Mouse (Mus musculus): ENCODE data around the gene Shcbp1l. TPM values are rescaled to one million over a fixed set of nuclear protein-coding genes. Genes with fewer than 3 reads are reported as not detected.

The Shcbp1l gene
- total and polyA plus RNA-seq, 3 experiments = 0.06 TPM; not detected in 2

DNA sequence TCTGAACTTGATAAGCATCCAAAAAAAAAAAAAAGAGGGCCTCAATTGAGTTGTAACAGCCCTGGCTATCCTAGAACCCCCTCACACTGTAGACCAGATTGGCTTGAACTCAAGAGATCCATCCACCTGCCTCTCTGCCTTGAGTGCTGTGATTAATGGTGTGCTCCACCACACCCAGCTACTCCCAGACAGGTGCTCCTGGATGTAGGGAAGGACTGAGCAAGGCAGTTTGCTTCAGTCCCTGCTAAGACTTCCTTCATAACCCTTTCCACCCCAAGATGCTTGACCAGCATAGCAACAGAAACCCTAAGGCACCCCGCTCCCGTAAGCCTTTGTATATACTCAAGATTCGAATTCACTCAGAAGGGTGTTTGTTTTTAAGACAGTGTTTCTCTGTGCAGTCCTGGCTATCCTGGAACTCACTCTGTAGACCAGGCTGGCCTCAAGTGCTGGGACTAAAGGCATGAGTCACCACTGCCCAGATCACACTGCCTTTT lies 28.2 kb downstream of the Shcbp1l start:
- DNase-seq = no peak
- H3K27ac ChIP-seq = no peak overlapping the region
- TF ChIP-seq CTCF (IDR thresholded peaks at IDR 0.05) = no peak
- TF ChIP-seq EP300 (IDR thresholded peaks at IDR 0.05; ENCODE audit: insufficient read depth, low read depth, low read length) = no peak
- no peak for TF ChIP-seq POLR2A (IDR thresholded peaks at IDR 0.05; ENCODE audit: insufficient read depth, low read depth, low read length)
- peaks cover 3% of the 10 kb centered on the region; the same call in 1 of the 2 replicates for H3K36me3 ChIP-seq (ENCODE audit: control insufficient read depth, insufficient read depth, low read length)
- H3K79me2 ChIP-seq (replicated peaks; ENCODE audit: control insufficient read depth, insufficient read depth, low read length) = no peaks in the 10 kb centered on the region
- no peak overlapping the region for H3K9ac ChIP-seq (ENCODE audit: low read depth, low read length)
- 90% methylated on average over 3 of the region's 3 CpGs for WGBS
- intact Hi-C loops (cut with DNase I) = no loop called here
- H3K27me3 ChIP-seq (ENCODE audit: control insufficient read depth, insufficient read depth, low read length) = no peaks in the 10 kb centered on the region
- H3K4me1 ChIP-seq (ENCODE audit: control insufficient read depth, insufficient read depth, low read length) = no peaks in the 10 kb centered on the region
- H3K4me3 ChIP-seq = no peak overlapping the region

DNA sequence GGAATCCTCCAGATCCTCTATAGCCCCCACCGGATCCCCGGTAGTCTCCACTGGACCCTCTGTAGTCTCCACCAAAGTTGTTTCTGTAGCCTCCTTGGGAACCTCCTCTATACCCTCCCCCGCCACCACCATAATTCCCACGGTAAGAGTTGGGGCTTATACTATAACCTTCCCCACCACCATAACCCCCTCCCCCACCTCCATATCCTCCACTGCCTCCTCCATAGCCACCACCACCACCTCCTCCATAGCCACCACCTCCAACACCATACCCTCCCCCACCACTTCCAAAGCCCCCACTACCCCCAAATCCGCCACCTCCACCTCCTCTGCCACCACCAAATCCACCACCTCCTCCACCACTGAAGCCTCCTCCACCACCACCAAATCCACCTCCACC lies 31.2 kb downstream of the Shcbp1l start:
- no peaks in the 10 kb centered on the region for H3K79me2 ChIP-seq (replicated peaks; ENCODE audit: control insufficient read depth, insufficient read depth, low read length)
- H3K27me3 ChIP-seq (ENCODE audit: control insufficient read depth, insufficient read depth, low read length) = no peaks in the 10 kb centered on the region
- DNase-seq = no peak
- intact Hi-C loops (cut with DNase I) = no loop called here
- no peaks in the 10 kb centered on the region for H3K4me1 ChIP-seq (ENCODE audit: control insufficient read depth, insufficient read depth, low read length)
- no peak overlapping the region for H3K4me3 ChIP-seq
- TF ChIP-seq EP300 (IDR thresholded peaks at IDR 0.05; ENCODE audit: insufficient read depth, low read depth, low read length) (no peak), POLR2A (IDR thresholded peaks at IDR 0.05; ENCODE audit: insufficient read depth, low read depth, low read length) (no peak), CTCF (IDR thresholded peaks at IDR 0.05) (no peak)
- no peak overlapping the region for H3K27ac ChIP-seq
- WGBS = 86% methylated on average over 5 of the region's 5 CpGs
- H3K9ac ChIP-seq (ENCODE audit: low read depth, low read length) = no peak overlapping the region
- H3K36me3 ChIP-seq (ENCODE audit: control insufficient read depth, insufficient read depth, low read length) = peaks cover 10% of the 10 kb centered on the region

DNA sequence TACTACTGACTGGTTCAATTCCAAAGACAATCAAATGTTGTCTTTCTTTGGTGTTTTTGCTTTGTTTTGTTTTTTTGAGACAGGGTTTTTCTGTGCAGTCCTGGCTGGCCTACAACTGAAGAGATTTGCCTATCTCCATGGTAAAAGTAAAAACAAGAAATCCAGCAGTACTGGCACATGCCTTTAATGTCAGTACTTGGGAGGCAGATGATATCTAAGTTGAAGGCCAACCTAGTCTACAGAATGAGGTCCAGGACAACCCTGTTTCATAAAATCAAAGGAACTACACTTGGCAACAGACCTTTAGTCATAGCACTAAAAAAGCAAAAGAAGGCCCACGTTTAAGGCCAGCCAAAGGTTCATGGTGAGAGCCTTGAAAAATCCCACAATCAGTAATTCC lies 36.8 kb downstream of the Shcbp1l start:
- H3K4me3 ChIP-seq = no peak overlapping the region
- WGBS = 47% methylated on average over 1 of the region's 1 CpGs
- no peaks in the 10 kb centered on the region for H3K79me2 ChIP-seq (replicated peaks; ENCODE audit: control insufficient read depth, insufficient read depth, low read length)
- H3K9ac ChIP-seq (ENCODE audit: low read depth, low read length) = no peak overlapping the region
- DNase-seq = no peak
- peaks cover 21% of the 10 kb centered on the region for H3K36me3 ChIP-seq (ENCODE audit: control insufficient read depth, insufficient read depth, low read length)
- no peak overlapping the region for H3K27ac ChIP-seq
- TF ChIP-seq POLR2A (IDR thresholded peaks at IDR 0.05; ENCODE audit: insufficient read depth, low read depth, low read length) = no peak
- TF ChIP-seq EP300 (IDR thresholded peaks at IDR 0.05; ENCODE audit: insufficient read depth, low read depth, low read length) = no peak
- TF ChIP-seq CTCF (IDR thresholded peaks at IDR 0.05) = no peak
- H3K4me1 ChIP-seq (ENCODE audit: control insufficient read depth, insufficient read depth, low read length) = no peaks in the 10 kb centered on the region
- H3K27me3 ChIP-seq (ENCODE audit: control insufficient read depth, insufficient read depth, low read length) = no peaks in the 10 kb centered on the region
- intact Hi-C loops (cut with DNase I) = loop anchor here (10.0 kb wide), 1 partner anchor 607 kb away; no protein-coding TSS in a partner anchor

DNA sequence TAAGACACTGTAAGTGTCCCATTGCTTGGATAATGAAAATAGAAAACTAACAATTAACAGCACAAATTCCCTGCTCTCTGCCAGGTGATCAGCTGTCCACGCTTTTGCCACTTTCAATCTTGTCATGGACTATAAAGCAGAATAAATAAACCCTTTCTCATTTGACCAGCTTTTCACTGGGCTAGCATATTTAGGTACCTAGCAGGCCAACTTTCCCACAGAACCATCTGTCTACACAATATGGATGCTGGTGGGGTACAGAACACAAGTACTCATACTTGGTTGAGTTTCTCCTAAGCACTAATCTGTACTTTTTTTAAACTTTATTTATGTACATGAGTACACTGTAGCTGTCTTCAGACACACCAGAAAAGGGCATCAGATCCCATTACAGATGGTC lies 54.3 kb downstream of the Shcbp1l start:
- intact Hi-C loops (cut with DNase I) = no loop called here
- H3K4me1 ChIP-seq (ENCODE audit: control insufficient read depth, insufficient read depth, low read length) = peaks cover 1% of the 10 kb centered on the region; the same call in 1 of the 2 replicates
- TF ChIP-seq EP300 (IDR thresholded peaks at IDR 0.05; ENCODE audit: insufficient read depth, low read depth, low read length) (no peak), POLR2A (IDR thresholded peaks at IDR 0.05; ENCODE audit: insufficient read depth, low read depth, low read length) (no peak), CTCF (IDR thresholded peaks at IDR 0.05) (no peak)
- no peaks in the 10 kb centered on the region for H3K27me3 ChIP-seq (ENCODE audit: control insufficient read depth, insufficient read depth, low read length)
- no peak overlapping the region for H3K9ac ChIP-seq (ENCODE audit: low read depth, low read length)
- H3K4me3 ChIP-seq = no peak overlapping the region
- no peak for DNase-seq
- H3K27ac ChIP-seq = no peak overlapping the region
- WGBS = 96% methylated on average over 1 of the region's 1 CpGs
- H3K79me2 ChIP-seq (replicated peaks; ENCODE audit: control insufficient read depth, insufficient read depth, low read length) = peaks cover 2% of the 10 kb centered on the region; the same call in 1 of the 2 replicates
- peaks cover 35% of the 10 kb centered on the region for H3K36me3 ChIP-seq (ENCODE audit: control insufficient read depth, insufficient read depth, low read length)

DNA sequence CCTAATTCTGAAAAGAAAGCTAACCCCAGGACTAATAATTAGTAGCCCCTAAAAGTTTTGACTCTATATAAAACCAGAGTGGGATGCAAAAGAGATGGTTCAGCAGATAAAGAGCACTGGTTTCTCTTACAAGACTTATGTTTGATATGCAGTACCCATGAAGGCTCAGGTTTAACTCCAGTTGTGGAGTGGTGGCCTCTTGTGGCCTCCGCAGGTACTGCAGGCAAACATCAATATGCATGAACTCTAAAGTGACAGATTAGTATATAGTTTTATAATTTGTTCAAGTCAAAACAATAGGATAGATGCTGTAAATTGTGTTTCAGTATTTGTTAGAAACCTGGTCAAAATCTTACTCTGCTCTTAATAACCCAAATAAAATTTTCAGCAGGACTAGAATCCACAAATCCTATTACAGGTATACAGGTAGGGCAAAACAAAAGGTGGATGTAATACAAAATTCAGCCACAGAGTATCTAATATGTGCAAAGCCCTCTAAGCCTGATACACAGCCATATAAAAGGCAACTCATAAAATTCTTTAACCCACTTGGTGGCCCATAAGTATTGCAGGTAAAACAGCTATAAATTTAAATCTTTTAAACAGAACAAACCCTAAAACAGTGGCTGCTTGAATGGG lies 55.5 kb downstream of the Shcbp1l start:
- no peak for TF ChIP-seq EP300 (IDR thresholded peaks at IDR 0.05; ENCODE audit: insufficient read depth, low read depth, low read length)
- TF ChIP-seq CTCF (IDR thresholded peaks at IDR 0.05) = peak; percentile 92
- TF ChIP-seq POLR2A (IDR thresholded peaks at IDR 0.05; ENCODE audit: insufficient read depth, low read depth, low read length) = no peak
- Histone ChIP-seq H3K27ac (no peak overlapping the region), H3K4me3 (no peak overlapping the region), H3K27me3 (ENCODE audit: control insufficient read depth, insufficient read depth, low read length) (no peaks in the 10 kb centered on the region), H3K9ac (ENCODE audit: low read depth, low read length) (no peak overlapping the region), H3K4me1 (ENCODE audit: control insufficient read depth, insufficient read depth, low read length) (peaks cover 3% of the 10 kb centered on the region), H3K36me3 (ENCODE audit: control insufficient read depth, insufficient read depth, low read length) (peaks cover 41% of the 10 kb centered on the region), H3K79me2 (replicated peaks; ENCODE audit: control insufficient read depth, insufficient read depth, low read length) (peaks cover 2% of the 10 kb centered on the region; the same call in 1 of the 2 replicates)
- intact Hi-C loops (cut with DNase I) = no loop called here
- DNase-seq = peak; percentile 42 to 73
- 56% methylated on average over 1 of the region's 1 CpGs for WGBS

DNA sequence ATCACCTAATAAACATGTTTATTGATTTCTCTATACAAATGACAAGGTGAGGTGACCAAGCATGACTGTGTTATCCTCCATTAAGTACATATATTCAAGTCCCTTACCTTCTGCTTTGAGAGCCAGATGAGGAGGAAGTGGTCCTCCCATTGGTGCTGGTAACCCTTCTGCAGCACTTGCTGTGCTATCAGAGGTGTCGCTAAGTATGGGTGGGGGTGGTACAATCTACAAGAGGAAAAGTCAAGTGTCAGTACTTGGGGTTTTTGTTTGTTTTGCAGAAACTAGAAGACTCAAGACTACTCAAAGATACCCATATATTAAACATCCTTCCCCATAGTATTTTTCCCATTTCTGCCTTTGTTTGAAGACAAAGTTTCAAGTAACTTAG lies 56.1 kb downstream of the Shcbp1l start:
- Histone ChIP-seq H3K27ac (no peak overlapping the region), H3K4me3 (no peak overlapping the region), H3K9ac (ENCODE audit: low read depth, low read length) (no peak overlapping the region), H3K4me1 (ENCODE audit: control insufficient read depth, insufficient read depth, low read length) (peaks cover 3% of the 10 kb centered on the region), H3K79me2 (replicated peaks; ENCODE audit: control insufficient read depth, insufficient read depth, low read length) (peaks cover 2% of the 10 kb centered on the region; the same call in 1 of the 2 replicates), H3K27me3 (ENCODE audit: control insufficient read depth, insufficient read depth, low read length) (no peaks in the 10 kb centered on the region), H3K36me3 (ENCODE audit: control insufficient read depth, insufficient read depth, low read length) (peaks cover 42% of the 10 kb centered on the region)
- no peak for DNase-seq
- 53% methylated on average over 1 of the region's 1 CpGs for WGBS
- intact Hi-C loops (cut with DNase I) = no loop called here
- TF ChIP-seq CTCF (IDR thresholded peaks at IDR 0.05) (no peak), POLR2A (IDR thresholded peaks at IDR 0.05; ENCODE audit: insufficient read depth, low read depth, low read length) (no peak), EP300 (IDR thresholded peaks at IDR 0.05; ENCODE audit: insufficient read depth, low read depth, low read length) (no peak)

Measured in heart, adult 2 months (tissue).